Mouse (Mus musculus) midbrain, postnatal 0 days (tissue): ENCODE measurements around the gene Serpina3k. TPM values are rescaled to one million over a fixed set of nuclear protein-coding genes. Genes with fewer than 3 reads are reported as not detected.
A peak's percentile ranks its signal among the peaks of the same experiment; 100 is the strongest.
"Not testable (repeated sequence)": the region's sequence is repeated elsewhere in the genome, so short reads cannot be mapped to it uniquely, and the experiment has no call there.

Source experiments
- ATAC-seq: fragments of 200-750 bp; cut with Nextera tagmentation; 2 replicates; pipeline ENCODE4 v1.8.0; 2017; ENCODE audit warnings: moderate number of reproducible peaks, mild to moderate bottlenecking, moderate TSS enrichment, moderate library complexity; ENCODE audit not compliant: low FRiP score
- DNase-seq: peaks from one replicate; pipeline ENCODE4 v3.0.0-alpha.2; 2015; ENCODE audit warnings: low spot score
- H3K27ac ChIP-seq: fragments of 300-500 bp; sonication (generic); 2 replicates; pipeline ENCODE4 v1.5.1; 2014; ENCODE audit warnings: low read depth, mild to moderate bottlenecking, low read length, mixed read lengths
- H3K27me3 ChIP-seq: fragments of 300-500 bp; sonication (generic); 2 replicates; pipeline ENCODE4 v1.6.1; 2014; ENCODE audit warnings: low read length, control low read depth, mixed read lengths; ENCODE audit not compliant: insufficient read depth
- H3K36me3 ChIP-seq: fragments of 300-500 bp; sonication (generic); 2 replicates; pipeline ENCODE4 v1.6.1; 2014; ENCODE audit warnings: low read length, control low read depth, mixed read lengths; ENCODE audit not compliant: insufficient read depth
- H3K4me1 ChIP-seq: fragments of 300-500 bp; sonication (generic); 2 replicates; pipeline ENCODE4 v1.6.1; 2014; ENCODE audit warnings: mild to moderate bottlenecking, control low read depth, antibody characterized with exemption, low read length, mixed read lengths; ENCODE audit not compliant: insufficient read depth
- H3K4me2 ChIP-seq: fragments of 300-500 bp; sonication (generic); 2 replicates; pipeline ENCODE4 v1.6.1; 2014; ENCODE audit warnings: low read depth, mild to moderate bottlenecking, low read length, mixed read lengths; ENCODE audit not compliant: poor library complexity, severe bottlenecking
- H3K4me3 ChIP-seq: fragments of 300-500 bp; sonication (generic); 2 replicates; pipeline ENCODE4 v1.5.1; 2014; ENCODE audit warnings: low read depth, mild to moderate bottlenecking, low read length, moderate library complexity
- H3K9ac ChIP-seq: fragments of 300-500 bp; sonication (generic); replicated peaks from 2 replicates; pipeline ENCODE4 v1.6.1; 2014; ENCODE audit warnings: mild to moderate bottlenecking, low read length, moderate library complexity, mixed read lengths; ENCODE audit not compliant: poor library complexity, severe bottlenecking
- H3K9me3 ChIP-seq: fragments of 300-500 bp; sonication (generic); 2 replicates; pipeline ENCODE4 v1.6.1; 2016; ENCODE audit warnings: low read length, control low read depth
- CTCF ChIP-seq: IDR thresholded peaks from 2 replicates; pipeline ENCODE4 v1.5.1; 2016; ENCODE audit warnings: antibody characterized with exemption, mild to moderate bottlenecking
- WGBS: fragments of 180-500 bp; shearing (Covaris S2); extraction: QIAGEN DNeasy Blood & Tissue Kit; methylation state at CpG from one replicate; pipeline ENCODE4 v1.1.7; 2014; 5-methylcytosine and 5-hydroxymethylcytosine counted together
- polyA plus RNA-seq: library from polyadenylated mRNA; unstranded; fragments of >200 nt; fragmentation: Nextera tagmentation; extraction: Ambion mirVana; gene quantifications from 2 replicates; pipeline ENCODE4 v1.2.1, GENCODE M21; 2015
- total RNA-seq: library from RNA; depleted of rRNA; stranded (reverse); fragments of >200 nt; gene quantifications from 2 replicates; pipeline ENCODE4 v1.2.3, GENCODE M21; 2014

Serpina3k gene
- total and polyA plus RNA-seq, 2 experiments from 2014 or later: not detected

- TF ChIP-seq CTCF: no peak
- ATAC-seq (no peak), DNase-seq (no peak)
- no peaks in the 10 kb centered on the region for H3K9me3 ChIP-seq
- H3K27ac ChIP-seq: no peak overlapping the region
- H3K4me3 ChIP-seq: no peak overlapping the region
- H3K27me3 ChIP-seq: no peaks in the 10 kb centered on the region
- H3K4me1 ChIP-seq: no peaks in the 10 kb centered on the region
- no peak overlapping the region for H3K9ac ChIP-seq
- WGBS: 72% methylated on average over 2 of the region's 2 CpGs
- no peak overlapping the region for H3K4me2 ChIP-seq
- no peaks in the 10 kb centered on the region for H3K36me3 ChIP-seq
These were observed 8.8 kb downstream of the Serpina3k start for GRCm38 (mm10) chr12:104347091-104347490.

- H3K27me3 ChIP-seq, H3K9ac ChIP-seq, H3K4me3 ChIP-seq, H3K36me3 ChIP-seq, H3K4me2 ChIP-seq, H3K9me3 ChIP-seq, ATAC-seq, H3K27ac ChIP-seq, H3K4me1 ChIP-seq: not testable (repeated sequence)
- peak; percentile 40 for DNase-seq
- 30% methylated on average over 3 of the region's 3 CpGs for WGBS
- TF ChIP-seq CTCF: peak; percentile 68
These were observed 13.5 kb downstream of the Serpina3k start for GRCm38 (mm10) chr12:104351812-104352211.

GRCm38 (mm10) chr12:104356006-104356405 lies 17.7 kb downstream of the Serpina3k start:
- Histone ChIP-seq H3K4me3 (no peak overlapping the region), H3K4me1 (no peaks in the 10 kb centered on the region), H3K9me3 (no peaks in the 10 kb centered on the region), H3K27me3 (no peaks in the 10 kb centered on the region), H3K27ac (no peak overlapping the region), H3K9ac (no peak overlapping the region), H3K36me3 (no peaks in the 10 kb centered on the region), H3K4me2 (no peak overlapping the region)
- no peak for ATAC-seq
- 85% methylated on average over 3 of the region's 3 CpGs for WGBS
- TF ChIP-seq CTCF: no peak
- DNase-seq: no peak

- Histone ChIP-seq H3K4me3 (no peak overlapping the region), H3K36me3 (no peaks in the 10 kb centered on the region), H3K9me3 (no peaks in the 10 kb centered on the region), H3K4me2 (no peak overlapping the region), H3K9ac (no peak overlapping the region), H3K27me3 (no peaks in the 10 kb centered on the region), H3K4me1 (no peaks in the 10 kb centered on the region), H3K27ac (no peak overlapping the region)
- ATAC-seq: no peak
- WGBS: 90% methylated on average over 3 of the region's 3 CpGs
- no peak for TF ChIP-seq CTCF
- DNase-seq: no peak
These were observed 31.7 kb downstream of the Serpina3k start for GRCm38 (mm10) chr12:104369986-104370385.

GRCm38 (mm10) chr12:104377179-104377578 lies 38.9 kb downstream of the Serpina3k start:
- H3K36me3 ChIP-seq, H3K9me3 ChIP-seq, ATAC-seq, H3K9ac ChIP-seq, H3K4me3 ChIP-seq, H3K4me2 ChIP-seq, DNase-seq, H3K4me1 ChIP-seq, H3K27me3 ChIP-seq, H3K27ac ChIP-seq: not testable (repeated sequence)
- WGBS: 79% methylated on average over 5 of the region's 5 CpGs

- DNase-seq, H3K4me3 ChIP-seq, H3K9ac ChIP-seq, ATAC-seq, H3K27me3 ChIP-seq, H3K4me2 ChIP-seq, H3K36me3 ChIP-seq, H3K27ac ChIP-seq, H3K9me3 ChIP-seq, H3K4me1 ChIP-seq: not testable (repeated sequence)
- 74% methylated on average over 2 of the region's 2 CpGs for WGBS
These were observed 40.1 kb downstream of the Serpina3k start for GRCm38 (mm10) chr12:104378351-104378750.

GRCm38 (mm10) chr12:104378815-104379214 lies 40.5 kb downstream of the Serpina3k start:
- H3K4me2 ChIP-seq, H3K9me3 ChIP-seq, H3K36me3 ChIP-seq, H3K4me3 ChIP-seq, H3K27me3 ChIP-seq, H3K9ac ChIP-seq, DNase-seq, H3K4me1 ChIP-seq, ATAC-seq, H3K27ac ChIP-seq: not testable (repeated sequence)
- WGBS: 51% methylated on average over 5 of the region's 5 CpGs
